Mouse (Mus musculus) ovary, postnatal 10 days (tissue): Measurements from ENCODE around the gene Slc38a10.
A peak's percentile ranks its signal among the peaks of the same experiment; 100 is the strongest.

Experiments
- DNase-seq: peaks from one replicate; pipeline ENCODE4 v3.0.0; 2022; ENCODE audit warnings: low spot score

Gene Slc38a10

GRCm38 (mm10) chr11:120151113-120151494 lies at the start of gene Slc38a10:
Gene Slc38a10 (minus strand): TSS chr11:120151346.
- DNase-seq = peak; percentile 99

GRCm38 (mm10) chr11:120200621-120201020 lies 49.5 kb upstream of the Slc38a10 start:
- no peak for DNase-seq

- DNase-seq = no peak
Measured at GRCm38 (mm10) chr11:120199766-120200165, 48.6 kb upstream of the Slc38a10 start.

GRCm38 (mm10) chr11:120198831-120199230 lies 47.7 kb upstream of the Slc38a10 start:
- DNase-seq = no peak

GRCm38 (mm10) chr11:120190526-120191412 lies 39.6 kb upstream of the Slc38a10 start:
- DNase-seq = no peak

GRCm38 (mm10) chr11:120189459-120190312 lies 38.5 kb upstream of the Slc38a10 start:
- DNase-seq = peak; percentile 87

GRCm38 (mm10) chr11:120188481-120189441 lies 37.6 kb upstream of the Slc38a10 start:
- peak; percentile 62 for DNase-seq

- DNase-seq = peak; percentile 55
Measured at GRCm38 (mm10) chr11:120188102-120188480, 36.9 kb upstream of the Slc38a10 start.

GRCm38 (mm10) chr11:120187236-120188101 lies 36.3 kb upstream of the Slc38a10 start:
- DNase-seq = no peak

- no peak for DNase-seq
Measured at GRCm38 (mm10) chr11:120186821-120187235, 35.7 kb upstream of the Slc38a10 start.

GRCm38 (mm10) chr11:120186145-120186740 lies 35.1 kb upstream of the Slc38a10 start:
- no peak for DNase-seq

GRCm38 (mm10) chr11:120185316-120186141 lies 34.4 kb upstream of the Slc38a10 start:
- peak; percentile 45 for DNase-seq

GRCm38 (mm10) chr11:120184371-120185315 lies 33.5 kb upstream of the Slc38a10 start:
- DNase-seq = no peak

GRCm38 (mm10) chr11:120183708-120184107 lies 32.6 kb upstream of the Slc38a10 start:
- no peak for DNase-seq

- DNase-seq = no peak
Measured at GRCm38 (mm10) chr11:120183180-120183579, 32.0 kb upstream of the Slc38a10 start.

GRCm38 (mm10) chr11:120182396-120183030 lies 31.4 kb upstream of the Slc38a10 start:
- DNase-seq = no peak

- no peak for DNase-seq
Measured at GRCm38 (mm10) chr11:120181379-120181778, 30.2 kb upstream of the Slc38a10 start.

- no peak for DNase-seq
Measured at GRCm38 (mm10) chr11:120179374-120179773, 28.2 kb upstream of the Slc38a10 start.
